Mouse (Mus musculus) limb, embryonic 15.5 days (tissue): Measurements from ENCODE around the gene Prkce. TPM values are rescaled to one million over a fixed set of nuclear protein-coding genes. Genes with fewer than 3 reads are reported as not detected.

Experiments
- ATAC-seq: fragments of 200-750 bp; cut with Nextera tagmentation; 2 replicates; pipeline ENCODE4 v1.8.0; 2017; ENCODE audit warnings: low read depth, moderate TSS enrichment; ENCODE audit not compliant: insufficient number of reproducible peaks, low FRiP score, low TSS enrichment
- H3K27ac ChIP-seq: fragments of 300-500 bp; sonication (generic); 2 replicates; pipeline ENCODE4 v1.5.1; 2015; ENCODE audit warnings: moderate library complexity, mild to moderate bottlenecking, inconsistent platforms
- H3K27me3 ChIP-seq: fragments of 300-500 bp; sonication (generic); 2 replicates; pipeline ENCODE4 v1.6.1; 2015; ENCODE audit warnings: inconsistent platforms
- H3K36me3 ChIP-seq: fragments of 300-500 bp; sonication (generic); 2 replicates; pipeline ENCODE4 v1.6.1; 2015; ENCODE audit warnings: inconsistent platforms
- H3K4me1 ChIP-seq: fragments of 300-500 bp; sonication (generic); 2 replicates; pipeline ENCODE4 v1.6.1; 2015; ENCODE audit warnings: inconsistent platforms
- H3K4me2 ChIP-seq: fragments of 300-500 bp; sonication (generic); 2 replicates; pipeline ENCODE4 v1.6.1; 2015; ENCODE audit warnings: mild to moderate bottlenecking, inconsistent platforms
- H3K4me3 ChIP-seq: fragments of 300-500 bp; sonication (generic); 2 replicates; pipeline ENCODE4 v1.5.1; 2015; ENCODE audit warnings: mild to moderate bottlenecking, inconsistent platforms
- H3K9ac ChIP-seq: fragments of 300-500 bp; sonication (generic); 2 replicates; pipeline ENCODE4 v1.6.1; 2015; ENCODE audit warnings: inconsistent platforms
- H3K9me3 ChIP-seq: fragments of 300-500 bp; sonication (generic); 2 replicates; pipeline ENCODE4 v1.6.1; 2016; ENCODE audit warnings: inconsistent platforms
- WGBS: fragments of 180-500 bp; shearing (Covaris S2); methylation state at CpG from one replicate; pipeline ENCODE4 v1.1.7; 2015; 5-methylcytosine and 5-hydroxymethylcytosine counted together
- polyA plus RNA-seq: library from polyadenylated mRNA; unstranded; fragments of >200 nt; fragmentation: Nextera tagmentation; extraction: Ambion mirVana; gene quantifications from 2 replicates; pipeline ENCODE4 v1.2.1, GENCODE M21; 2015

Prkce gene
- polyA plus RNA-seq, 1 experiment from 2014 or later, result 6.8 TPM

- Histone ChIP-seq H3K4me1 (peaks cover 27% of the 10 kb centered on the region), H3K27ac (peak overlapping the region; percentile 19)
- no peak for ATAC-seq
Observed at GRCm38 (mm10) chr17:86249499-86250405, 82.2 kb downstream of the Prkce start.

DNA sequence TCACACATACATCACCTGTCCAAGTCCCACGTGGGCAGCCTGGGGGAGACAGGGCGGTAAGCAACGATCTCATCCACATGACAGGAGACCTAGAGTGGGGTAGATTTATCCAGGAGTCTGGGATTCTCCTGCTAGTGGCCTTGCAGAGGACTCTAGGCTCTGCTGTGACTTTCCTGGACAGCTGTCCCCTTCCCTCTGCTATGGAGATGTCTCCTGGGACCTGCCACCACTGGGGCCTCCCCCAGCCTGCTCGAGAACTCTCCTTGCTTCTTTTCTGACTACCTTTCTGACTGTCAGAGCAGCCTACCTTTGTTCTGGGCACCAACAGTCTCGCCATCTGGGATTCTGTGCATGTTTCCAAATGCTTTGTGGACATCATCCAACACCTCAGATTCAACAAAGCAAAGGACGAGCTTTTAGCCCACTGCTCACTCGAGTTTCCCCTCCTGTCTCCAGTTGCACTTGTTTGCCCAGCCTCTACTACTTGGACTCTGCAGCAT, 82.9 kb downstream of the Prkce start:
- Histone ChIP-seq H3K4me3 (no peak overlapping the region), H3K27ac (peak overlapping the region; percentile 19; the same call in 1 of the 2 replicates), H3K27me3 (no peaks in the 10 kb centered on the region), H3K36me3 (no peaks in the 10 kb centered on the region), H3K4me2 (no peak overlapping the region), H3K4me1 (peaks cover 27% of the 10 kb centered on the region), H3K9ac (no peak overlapping the region), H3K9me3 (no peaks in the 10 kb centered on the region)
- WGBS, result 65% methylated on average over 7 of the region's 7 CpGs
- no peak for ATAC-seq

More at GRCm38 (mm10) chr17:86249499-86250405, 82.2 kb downstream of the Prkce start:
- Histone ChIP-seq H3K9me3 (no peaks in the 10 kb centered on the region), H3K4me2 (no peak overlapping the region), H3K9ac (no peak overlapping the region), H3K27me3 (no peaks in the 10 kb centered on the region), H3K36me3 (no peaks in the 10 kb centered on the region), H3K4me3 (no peak overlapping the region)
- WGBS, result 62% methylated on average over 21 of the region's 21 CpGs

DNA sequence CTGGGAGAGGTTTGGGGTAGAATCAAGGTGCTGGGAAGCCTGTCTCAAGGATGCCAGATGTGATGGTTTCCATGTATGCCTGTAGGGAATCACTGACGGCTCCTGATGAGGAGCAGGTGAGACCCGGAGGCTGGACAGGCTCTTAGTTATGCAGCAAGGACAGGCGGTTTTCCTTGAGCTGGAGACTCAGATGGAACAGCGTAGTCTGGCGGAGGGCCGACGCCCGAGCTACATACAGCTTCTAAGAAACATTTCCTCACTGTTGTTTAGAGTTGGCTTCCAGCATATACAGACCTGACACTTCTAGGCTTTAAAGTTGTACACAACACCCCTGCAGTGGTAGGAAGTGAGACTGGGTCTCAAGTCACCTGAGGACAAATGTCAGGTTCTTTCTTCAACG, 86.3 kb downstream of the Prkce start:
- no peak for ATAC-seq
- 65% methylated on average over 9 of the region's 9 CpGs for WGBS
- Histone ChIP-seq H3K9ac (no peak overlapping the region), H3K4me1 (peaks cover 32% of the 10 kb centered on the region), H3K36me3 (no peaks in the 10 kb centered on the region), H3K27ac (0 out of 2 replicates have a peak overlapping the region, but pooled peaks have one; percentile 11), H3K27me3 (no peaks in the 10 kb centered on the region), H3K4me3 (no peak overlapping the region), H3K4me2 (no peak overlapping the region), H3K9me3 (no peaks in the 10 kb centered on the region)

DNA sequence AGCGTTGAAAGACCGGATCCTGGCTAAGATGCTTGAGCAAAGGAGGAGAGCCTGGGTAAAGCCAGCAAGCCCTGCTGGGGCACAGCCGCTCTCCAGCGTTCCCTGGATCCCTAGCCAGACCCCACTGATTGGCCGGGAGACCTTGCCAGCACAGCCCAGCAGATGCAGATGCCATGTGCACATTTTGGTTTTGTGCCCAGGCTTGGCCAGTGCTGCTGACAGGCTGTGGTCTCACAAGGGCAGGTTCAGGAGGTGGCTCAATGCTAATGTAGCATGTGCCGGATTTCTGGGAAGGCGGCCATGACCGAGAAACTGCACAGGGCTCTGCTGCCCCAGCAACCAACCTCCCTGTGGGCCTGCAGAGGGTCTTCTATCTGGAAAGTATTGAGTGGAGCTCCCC, 86.7 kb downstream of the Prkce start:
- ATAC-seq, result peak; percentile 70
- WGBS, result 64% methylated on average over 8 of the region's 8 CpGs

GRCm38 (mm10) chr17:86254978-86255377, 87.4 kb downstream of the Prkce start:
- Histone ChIP-seq H3K4me2 (no peak overlapping the region), H3K9ac (no peak overlapping the region), H3K27ac (no peak overlapping the region), H3K36me3 (no peaks in the 10 kb centered on the region), H3K4me3 (no peak overlapping the region), H3K27me3 (no peaks in the 10 kb centered on the region), H3K4me1 (peaks cover 31% of the 10 kb centered on the region), H3K9me3 (no peaks in the 10 kb centered on the region)
- WGBS, result 94% methylated on average over 6 of the region's 6 CpGs
- ATAC-seq, result no peak

More for the DNA sequence above, 86.7 kb downstream of the Prkce start:
- Histone ChIP-seq H3K9ac (no peak overlapping the region), H3K27ac (no peak overlapping the region), H3K4me1 (peaks cover 33% of the 10 kb centered on the region), H3K4me2 (no peak overlapping the region), H3K9me3 (no peaks in the 10 kb centered on the region), H3K27me3 (no peaks in the 10 kb centered on the region), H3K36me3 (no peaks in the 10 kb centered on the region), H3K4me3 (no peak overlapping the region)

DNA sequence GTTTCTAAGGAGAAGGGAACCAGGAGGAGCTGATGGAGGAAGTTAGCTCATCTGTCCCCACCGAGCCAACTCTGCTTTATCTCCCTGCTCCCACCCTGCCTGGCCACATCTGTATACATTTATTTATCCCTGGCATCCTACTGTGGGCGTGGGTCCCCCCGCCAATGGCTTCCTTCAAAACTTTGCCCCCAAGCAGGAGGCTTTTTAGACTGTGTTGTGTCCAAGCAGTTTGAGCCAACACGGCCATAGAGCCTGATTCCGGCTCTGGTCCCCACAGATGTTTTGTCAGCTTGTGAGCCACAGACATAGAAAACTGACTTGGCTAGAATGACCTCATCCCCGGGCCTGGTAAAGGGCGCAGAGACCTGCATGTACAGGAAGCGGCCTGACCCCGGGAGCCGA, 89.1 kb downstream of the Prkce start:
- 61% methylated on average over 10 of the region's 10 CpGs for WGBS
- no peak for ATAC-seq
- no peak overlapping the region for H3K4me2 ChIP-seq
- H3K27me3 ChIP-seq, result no peaks in the 10 kb centered on the region
- no peak overlapping the region for H3K9ac ChIP-seq
- no peaks in the 10 kb centered on the region for H3K36me3 ChIP-seq
- peaks cover 38% of the 10 kb centered on the region for H3K4me1 ChIP-seq
- no peak overlapping the region for H3K4me3 ChIP-seq
- no peaks in the 10 kb centered on the region for H3K9me3 ChIP-seq
- H3K27ac ChIP-seq, result no peak overlapping the region

DNA sequence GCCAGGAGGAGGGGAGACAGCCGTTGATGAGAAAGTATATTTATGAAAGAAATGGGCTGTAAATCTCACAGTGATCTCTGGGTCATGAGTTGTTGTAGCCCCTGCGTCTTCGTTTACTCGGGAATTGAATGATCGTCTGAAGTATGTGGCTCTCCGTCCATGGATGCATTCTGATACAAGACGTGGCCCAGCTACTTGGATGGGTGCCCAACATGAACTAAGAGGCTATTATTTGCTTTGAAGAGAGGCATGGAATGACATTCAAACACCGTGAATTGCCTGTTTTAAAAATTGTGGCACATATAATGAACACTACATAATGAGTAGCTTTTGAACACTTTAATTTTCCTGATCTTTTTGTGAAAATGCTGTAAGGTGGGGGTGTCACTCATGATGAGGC, 93.5 kb downstream of the Prkce start:
- Histone ChIP-seq H3K36me3 (no peaks in the 10 kb centered on the region), H3K4me2 (no peak overlapping the region), H3K27ac (no peak overlapping the region), H3K4me3 (no peak overlapping the region), H3K27me3 (no peaks in the 10 kb centered on the region), H3K9me3 (no peaks in the 10 kb centered on the region), H3K4me1 (peaks cover 32% of the 10 kb centered on the region), H3K9ac (no peak overlapping the region)
- ATAC-seq, result no peak
- 43% methylated on average over 8 of the region's 8 CpGs for WGBS

GRCm38 (mm10) chr17:86263985-86264649, 96.5 kb downstream of the Prkce start:
- Histone ChIP-seq H3K4me3 (no peak overlapping the region), H3K27me3 (no peaks in the 10 kb centered on the region), H3K27ac (no peak overlapping the region), H3K4me2 (no peak overlapping the region), H3K9me3 (no peaks in the 10 kb centered on the region), H3K36me3 (no peaks in the 10 kb centered on the region), H3K9ac (no peak overlapping the region), H3K4me1 (peaks cover 37% of the 10 kb centered on the region)
- no peak for ATAC-seq
- 69% methylated on average over 11 of the region's 11 CpGs for WGBS

DNA sequence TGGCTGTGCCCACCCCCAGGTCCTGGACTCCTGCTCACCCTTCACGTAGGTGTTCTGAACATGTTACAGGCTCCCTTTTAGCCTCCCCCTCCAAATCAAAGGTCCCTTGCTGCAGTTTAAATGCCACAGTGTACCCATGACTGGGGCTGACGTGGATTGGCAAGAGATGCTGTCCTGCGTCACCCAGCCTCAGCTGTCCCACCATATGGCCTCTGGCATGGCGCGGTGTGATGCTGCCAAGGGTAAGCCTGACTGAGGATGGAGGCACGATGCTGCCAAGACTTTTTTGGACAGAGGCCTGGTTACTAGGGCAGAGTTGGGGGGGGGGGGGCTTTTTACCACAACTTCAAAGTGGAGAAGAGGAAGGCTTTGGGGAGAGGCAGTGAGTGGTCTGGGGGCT, 98.5 kb downstream of the Prkce start:
- peak; percentile 80 for ATAC-seq
- H3K9ac ChIP-seq, result no peak overlapping the region
- 68% methylated on average over 6 of the region's 6 CpGs for WGBS

DNA sequence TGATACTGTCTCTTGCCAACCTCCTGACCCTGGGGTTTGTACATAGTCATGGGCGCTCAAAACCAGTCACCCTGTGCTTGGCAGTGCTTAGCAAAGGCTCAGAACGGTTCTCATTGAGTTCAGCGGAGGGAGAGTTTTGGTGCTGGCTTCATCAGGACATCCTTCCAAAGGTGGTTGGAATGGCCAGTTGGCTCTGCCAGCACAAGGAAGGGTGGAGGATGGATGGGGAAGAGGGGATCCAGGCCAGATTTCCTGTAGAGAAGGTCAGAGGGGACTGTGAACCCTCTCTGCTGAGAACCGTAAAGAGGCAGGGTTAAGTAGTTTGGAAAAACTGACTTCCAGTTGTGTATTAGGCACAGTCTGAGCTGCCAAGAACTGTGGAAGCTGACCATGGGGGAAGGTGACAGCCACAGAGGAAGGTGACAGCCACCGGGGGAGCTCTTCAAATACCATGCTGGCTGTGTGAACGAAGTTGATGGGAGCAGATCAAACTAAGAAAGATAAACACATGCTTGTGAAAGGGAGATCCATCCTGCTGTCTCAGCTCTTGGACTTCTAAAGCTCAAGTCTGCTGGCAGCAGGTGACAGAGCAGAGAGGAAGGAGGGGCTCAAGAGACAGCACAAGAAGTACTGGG, 99.7 kb downstream of the Prkce start:
- H3K9ac ChIP-seq, result no peak overlapping the region
- no peaks in the 10 kb centered on the region for H3K27me3 ChIP-seq
- no peaks in the 10 kb centered on the region for H3K36me3 ChIP-seq
- no peak overlapping the region for H3K27ac ChIP-seq
- H3K4me2 ChIP-seq, result no peak overlapping the region
- WGBS, result 67% methylated on average over 6 of the region's 6 CpGs
- H3K4me3 ChIP-seq, result no peak overlapping the region
- no peak for ATAC-seq
- H3K9me3 ChIP-seq, result no peaks in the 10 kb centered on the region
- peaks cover 29% of the 10 kb centered on the region for H3K4me1 ChIP-seq

More for the DNA sequence above, 98.5 kb downstream of the Prkce start:
- H3K36me3 ChIP-seq, result no peaks in the 10 kb centered on the region
- H3K4me3 ChIP-seq, result no peak overlapping the region
- no peak overlapping the region for H3K4me2 ChIP-seq
- peaks cover 28% of the 10 kb centered on the region for H3K4me1 ChIP-seq
- H3K27me3 ChIP-seq, result no peaks in the 10 kb centered on the region
- no peaks in the 10 kb centered on the region for H3K9me3 ChIP-seq
- no peak overlapping the region for H3K27ac ChIP-seq

DNA sequence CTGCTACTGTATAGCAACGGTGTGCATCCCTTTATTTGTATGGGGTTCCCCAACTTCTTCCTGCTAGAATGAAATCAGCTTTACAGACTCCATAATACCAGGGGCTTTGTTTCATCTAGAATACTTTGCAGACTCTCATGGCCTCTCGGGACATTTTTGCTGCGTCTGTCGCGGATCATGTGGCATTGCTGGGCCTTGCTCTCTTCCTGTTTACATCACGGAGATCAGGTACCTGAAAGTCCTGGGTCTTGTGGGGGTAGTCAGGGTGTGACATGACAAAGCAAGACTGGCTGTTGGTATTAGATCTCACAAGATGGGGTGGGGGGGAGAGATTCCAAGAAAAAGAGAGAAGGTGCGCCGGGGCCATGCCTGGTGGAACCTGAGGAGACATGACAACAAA, 102.1 kb downstream of the Prkce start:
- no peak overlapping the region for H3K27ac ChIP-seq
- 81% methylated on average over 8 of the region's 8 CpGs for WGBS
- no peak overlapping the region for H3K4me3 ChIP-seq
- H3K9ac ChIP-seq, result no peak overlapping the region
- no peaks in the 10 kb centered on the region for H3K27me3 ChIP-seq
- peaks cover 31% of the 10 kb centered on the region for H3K4me1 ChIP-seq
- no peak for ATAC-seq
- H3K9me3 ChIP-seq, result no peaks in the 10 kb centered on the region
- no peak overlapping the region for H3K4me2 ChIP-seq
- no peaks in the 10 kb centered on the region for H3K36me3 ChIP-seq

GRCm38 (mm10) chr17:86270523-86270922, 102.9 kb downstream of the Prkce start:
- Histone ChIP-seq H3K27me3 (no peaks in the 10 kb centered on the region), H3K4me1 (peaks cover 31% of the 10 kb centered on the region), H3K4me3 (no peak overlapping the region), H3K9me3 (no peaks in the 10 kb centered on the region), H3K4me2 (no peak overlapping the region), H3K36me3 (no peaks in the 10 kb centered on the region), H3K27ac (no peak overlapping the region), H3K9ac (no peak overlapping the region)
- no peak for ATAC-seq
- WGBS, result 77% methylated on average over 13 of the region's 13 CpGs
